Mouse (Mus musculus) liver, adult (tissue): Measurements from ENCODE around the gene Atp5h.

Source experiments
- GATA4 ChIP-seq: IDR thresholded peaks from 2 replicates; pipeline ENCODE4 v1.6.1; 2014; ENCODE audit warnings: mild to moderate bottlenecking, low read length; ENCODE audit not compliant: insufficient replicate concordance

Atp5h gene

DNA sequence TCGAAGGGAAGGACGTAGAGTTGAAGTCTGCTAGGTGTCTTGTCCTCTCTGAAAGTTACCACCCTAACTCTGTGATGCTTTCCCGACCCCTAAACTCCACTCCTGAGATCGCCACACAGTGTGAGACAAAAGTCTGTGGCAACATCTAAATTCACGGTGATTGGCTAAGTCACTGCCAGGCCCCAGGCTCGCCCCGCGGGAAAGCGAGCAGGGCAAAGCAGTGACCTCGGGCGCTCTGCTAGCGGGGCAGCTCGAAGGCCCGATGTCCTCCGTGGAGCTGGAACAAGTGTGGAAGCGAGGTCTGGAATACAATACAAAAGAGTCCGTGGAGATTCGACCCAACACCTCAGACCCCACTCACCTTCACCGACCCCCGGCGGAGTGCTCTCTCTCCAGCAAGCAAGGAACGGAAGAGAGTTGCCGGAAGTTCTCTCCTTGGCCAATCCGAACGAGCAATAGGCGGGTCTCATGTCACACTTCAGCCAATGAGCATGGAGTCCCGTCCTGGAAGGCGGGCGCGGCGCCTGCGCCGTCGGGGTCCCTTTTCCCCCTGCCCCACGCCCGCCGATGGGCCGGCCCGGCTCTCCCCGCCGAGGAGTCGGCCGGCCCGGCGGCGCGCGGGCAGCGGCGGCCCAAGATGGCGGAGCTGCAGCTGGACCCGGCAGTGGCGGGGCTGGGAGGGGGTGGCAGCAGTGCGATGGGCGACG lies at the start of gene Atp5h, which contains the start of gene Kctd2:
Gene Atp5h (minus strand): TSS at position 432 of the 707 bp plus-strand sequence.
Gene Kctd2 (plus strand): TSS at position 598 of the 707 bp plus-strand sequence.
- no peak; the same call in 1 of the 2 replicates for TF ChIP-seq GATA4

DNA sequence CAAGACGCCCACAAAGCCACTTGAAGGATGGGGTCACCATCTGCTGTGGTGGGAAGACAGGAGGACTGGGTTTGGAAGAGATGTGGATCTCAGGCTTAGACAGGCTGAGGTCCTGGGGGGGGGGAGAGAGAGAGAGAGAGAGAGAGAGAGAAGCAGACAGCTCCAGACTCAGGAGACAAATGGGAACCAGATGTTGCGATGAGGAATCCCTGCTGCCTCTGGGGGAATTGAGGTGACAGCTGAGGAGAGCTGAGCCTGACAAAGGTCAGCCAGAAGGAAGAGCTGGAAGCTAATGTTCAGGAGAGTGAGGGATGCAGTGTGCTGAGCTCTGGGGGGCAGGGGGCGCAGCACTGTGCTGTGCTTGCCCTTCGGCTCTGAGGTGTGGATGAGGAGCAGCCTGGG lies 47.5 kb upstream of the Atp5h start:
- TF ChIP-seq GATA4: no peak

DNA sequence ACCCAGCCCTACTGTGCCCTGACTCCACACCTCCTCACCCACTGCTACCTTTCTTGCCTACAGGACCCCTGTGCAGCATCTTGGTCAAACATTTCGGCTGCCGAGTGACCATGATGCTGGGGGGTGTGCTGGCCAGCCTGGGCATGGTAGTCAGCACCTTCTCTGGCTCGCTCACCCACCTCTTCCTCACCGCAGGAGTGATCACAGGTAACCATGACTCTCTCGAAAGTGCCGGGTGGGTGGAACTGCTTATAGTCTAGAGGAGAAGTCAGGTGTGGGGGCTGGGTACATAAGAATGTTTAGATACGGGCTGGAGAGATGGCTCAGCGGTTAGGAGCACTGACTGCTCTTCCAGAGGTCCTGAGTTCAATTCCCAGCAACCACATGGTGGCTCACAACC lies 45.1 kb upstream of the Atp5h start:
- TF ChIP-seq GATA4: no peak

DNA sequence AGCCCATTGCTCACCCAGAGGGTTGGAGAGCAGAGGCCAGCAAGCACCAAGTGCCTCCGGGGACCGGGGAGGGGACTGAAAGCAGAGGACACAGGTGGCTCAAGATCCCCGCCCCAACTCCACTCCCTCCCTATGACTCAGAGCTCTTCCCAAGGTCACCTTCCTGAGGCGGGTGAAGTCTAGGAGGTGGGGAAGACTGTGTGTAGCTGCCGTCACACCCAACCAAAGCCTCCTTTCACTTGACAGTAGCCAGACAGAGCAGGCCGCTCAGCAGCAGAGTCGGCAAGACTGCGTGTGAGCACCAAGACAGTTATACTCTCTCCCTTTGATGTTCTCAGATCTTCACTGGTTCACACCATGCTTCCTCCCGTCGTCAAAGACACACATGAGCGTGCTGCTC lies 43.6 kb upstream of the Atp5h start:
- TF ChIP-seq GATA4: no peak

DNA sequence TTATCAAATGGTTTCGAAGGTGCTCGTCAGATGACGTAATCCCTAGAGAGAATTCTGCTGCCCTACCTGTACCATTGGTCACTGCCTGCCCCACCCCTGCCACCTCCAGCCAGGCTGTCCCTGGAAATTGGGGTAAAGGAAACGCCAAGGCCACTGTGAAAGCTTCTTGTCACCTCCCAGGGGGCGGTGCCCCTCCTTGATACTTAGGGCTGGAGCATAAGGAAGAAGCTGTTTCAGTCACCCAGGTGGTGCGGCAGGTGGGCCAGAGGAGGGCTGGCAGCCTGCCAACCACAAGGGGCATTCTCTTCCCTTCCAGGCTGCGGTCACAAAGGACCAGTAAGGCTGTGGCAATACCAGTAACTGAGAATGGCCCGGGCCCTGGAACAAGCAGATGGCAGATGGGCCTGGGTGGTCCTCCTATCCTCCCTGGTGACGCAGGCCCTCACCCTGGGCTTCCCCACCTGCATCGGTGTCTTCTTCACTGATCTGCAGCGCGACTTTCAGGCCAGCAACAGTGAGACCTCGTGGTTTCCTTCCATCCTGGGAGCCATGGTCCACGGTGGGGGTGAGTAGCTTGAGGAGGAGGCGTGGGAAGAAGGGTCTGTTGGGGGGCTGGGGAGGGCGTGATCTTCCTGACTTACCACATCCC lies 42.6 kb upstream of the Atp5h start, which contains the start of gene Slc16a5:
Gene Slc16a5 (plus strand): TSS at position 232 of the 649 bp plus-strand sequence.
- no peak for TF ChIP-seq GATA4

DNA sequence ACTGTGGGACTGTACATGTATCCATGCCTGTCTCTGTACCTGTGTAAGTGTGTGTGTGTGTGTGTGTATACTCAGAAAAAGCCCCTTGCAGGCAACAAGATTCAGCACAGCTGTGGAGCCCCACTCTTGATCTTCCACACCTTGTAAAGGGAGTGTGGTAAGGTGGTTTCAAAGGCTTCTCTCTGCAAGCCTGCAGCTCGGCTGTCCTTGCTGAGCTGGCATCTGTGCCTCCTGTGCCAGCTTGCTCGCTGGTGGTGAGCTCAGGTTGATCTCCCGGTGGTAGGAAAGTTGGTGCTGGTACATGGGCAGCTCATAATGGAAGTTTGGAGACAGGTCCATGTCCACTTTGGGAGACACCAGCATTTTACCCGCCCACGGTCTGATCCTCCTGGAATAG lies 42.1 kb upstream of the Atp5h start:
- TF ChIP-seq GATA4: no peak

DNA sequence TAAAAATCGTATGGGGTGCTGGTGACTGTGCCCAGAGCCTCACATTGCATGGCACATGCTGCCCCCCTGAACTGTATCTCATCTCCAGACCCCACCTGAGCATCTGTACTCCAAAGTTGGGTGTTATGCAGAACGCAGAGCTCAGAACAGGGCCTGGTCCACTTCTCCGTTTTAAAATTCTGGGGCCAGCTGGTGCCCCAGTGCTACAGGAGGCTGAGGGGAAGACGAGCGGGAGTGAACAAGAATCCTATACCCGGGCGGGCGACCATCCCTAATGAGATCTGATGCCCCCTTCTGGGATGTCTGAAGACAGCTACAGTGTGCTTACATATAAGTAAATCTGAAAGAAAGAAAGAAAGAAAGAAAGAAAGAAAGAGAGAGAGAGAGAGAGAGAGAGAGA lies 41.2 kb upstream of the Atp5h start:
- no peak for TF ChIP-seq GATA4

DNA sequence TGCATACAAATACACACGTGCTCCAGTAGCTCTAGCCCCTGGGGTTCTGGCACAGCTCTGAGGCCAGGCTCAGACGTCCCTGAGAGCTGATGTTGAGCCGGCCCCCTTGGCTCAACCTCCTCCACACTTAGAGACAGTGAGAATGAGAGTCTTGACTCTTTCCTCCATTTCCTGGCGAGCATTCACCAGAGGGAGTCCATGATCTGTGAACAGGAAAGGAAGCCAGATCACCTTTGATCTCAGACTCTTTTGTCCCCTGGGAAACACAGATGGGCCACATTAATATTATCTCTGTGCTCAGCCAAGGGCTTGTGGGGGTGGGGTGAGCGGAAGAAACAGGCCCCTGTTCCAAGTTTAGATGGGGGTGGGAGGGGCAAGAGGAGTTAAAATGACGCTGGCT lies 37.6 kb upstream of the Atp5h start:
- TF ChIP-seq GATA4: peak; percentile 20; the same call in 1 of the 2 replicates

DNA sequence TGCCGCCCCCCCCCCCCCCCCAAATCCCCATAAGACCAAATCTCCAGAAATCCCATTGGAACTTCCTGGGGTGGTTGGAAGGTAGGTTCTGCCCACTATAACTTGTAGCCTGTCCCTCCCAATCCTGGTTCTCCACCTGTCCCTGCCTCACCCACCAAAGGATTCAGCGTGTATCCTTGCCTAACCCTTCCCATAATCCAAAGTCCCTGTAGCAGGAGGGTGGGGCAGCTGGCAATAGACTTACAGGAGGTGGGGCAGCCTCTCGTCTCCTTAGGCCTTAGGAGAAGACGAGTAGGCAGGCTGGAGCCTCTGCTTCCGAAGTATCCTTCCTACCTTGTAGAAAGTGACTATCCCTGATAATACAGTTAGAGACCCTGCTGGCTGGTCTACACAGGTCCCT lies 36.4 kb upstream of the Atp5h start:
- no peak for TF ChIP-seq GATA4

DNA sequence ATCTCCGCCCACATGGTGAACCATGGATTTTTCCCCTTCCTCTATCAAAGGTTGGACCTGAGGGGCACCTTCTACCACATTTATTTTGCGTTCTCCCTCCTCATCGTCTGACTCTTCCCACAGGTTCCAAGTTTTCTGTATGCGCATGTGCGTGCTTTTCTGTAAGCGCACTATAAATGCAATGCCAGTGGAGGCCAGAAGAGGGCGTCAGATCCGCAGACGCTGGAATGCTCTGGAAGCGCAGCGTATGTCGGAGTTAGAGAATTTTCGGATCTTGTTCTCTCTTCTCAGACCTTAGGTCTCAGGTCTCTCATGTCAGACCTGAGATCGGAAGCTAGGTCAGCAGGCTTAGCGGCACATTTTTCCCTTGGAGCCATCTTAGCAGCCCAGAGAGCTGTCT lies 35.9 kb upstream of the Atp5h start:
- no peak for TF ChIP-seq GATA4

DNA sequence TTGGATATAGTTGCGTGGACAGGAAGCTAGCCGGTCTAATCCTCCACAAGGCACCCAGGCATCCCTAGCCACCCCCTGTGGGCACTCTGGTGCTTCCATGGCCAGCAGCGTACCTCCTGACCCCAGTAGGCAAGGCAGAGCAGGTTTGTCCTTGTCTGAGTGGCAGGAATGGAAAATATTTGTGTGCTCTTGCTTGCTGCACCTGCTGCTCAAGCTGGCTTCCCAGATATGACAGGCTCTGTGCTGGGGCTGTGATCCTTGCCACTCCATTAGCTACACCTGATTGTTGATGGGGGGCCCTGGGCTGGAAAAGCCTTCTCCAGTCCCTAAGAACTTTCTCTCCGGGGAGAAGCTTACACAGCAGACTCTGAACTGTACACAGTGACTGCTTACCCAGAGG lies 33.5 kb upstream of the Atp5h start:
- no peak for TF ChIP-seq GATA4

DNA sequence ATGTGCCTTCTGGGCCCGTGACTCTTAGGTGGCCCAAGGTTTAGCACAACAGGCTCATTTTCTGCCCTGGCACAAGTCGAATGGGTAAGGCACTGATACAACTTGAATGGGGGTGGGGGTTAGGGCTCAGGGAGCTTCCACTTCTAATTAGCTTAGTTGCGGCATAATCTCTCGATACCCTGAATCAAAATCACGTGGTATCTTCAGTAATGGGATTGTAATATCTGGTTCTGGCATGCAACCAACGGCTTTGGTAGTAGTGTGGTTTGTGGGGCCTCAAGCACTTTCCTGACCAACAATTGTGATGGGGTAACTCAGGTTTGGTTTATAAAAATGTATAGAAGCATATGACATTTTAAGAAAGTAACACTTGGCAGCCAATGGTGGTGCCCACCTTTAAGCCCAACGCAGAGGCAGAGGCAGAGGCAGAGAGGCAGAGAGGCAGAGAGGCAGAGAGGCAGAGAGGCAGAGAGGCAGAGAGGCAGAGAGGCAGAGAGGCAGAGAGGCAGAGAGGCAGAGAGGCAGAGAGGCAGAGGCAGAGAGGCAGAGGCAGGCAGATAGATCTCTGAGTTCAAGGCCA lies 32.6 kb upstream of the Atp5h start:
- no peak for TF ChIP-seq GATA4

DNA sequence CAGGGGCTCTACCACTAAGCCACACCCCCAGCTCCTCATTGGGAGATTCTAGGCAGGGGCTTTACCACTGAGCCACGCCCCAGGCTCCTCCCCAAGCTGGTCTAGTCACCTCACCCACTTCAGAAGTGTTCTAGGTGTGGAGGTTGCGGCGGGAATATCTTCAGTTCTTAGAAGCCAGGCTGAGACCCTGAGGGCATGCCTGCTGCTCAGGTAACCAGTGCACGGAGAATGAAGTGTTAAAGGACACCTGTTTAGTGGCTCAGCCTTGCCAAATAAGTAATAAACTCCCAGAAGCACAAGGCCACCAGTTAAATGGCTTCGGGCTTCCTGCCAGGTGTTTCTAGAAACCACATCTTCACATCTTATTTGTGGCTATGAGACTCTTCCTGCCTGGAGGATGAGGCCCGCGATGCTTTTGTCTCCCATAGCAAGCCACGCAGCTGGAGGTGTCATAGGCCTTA lies 32.0 kb upstream of the Atp5h start:
- TF ChIP-seq GATA4: no peak

DNA sequence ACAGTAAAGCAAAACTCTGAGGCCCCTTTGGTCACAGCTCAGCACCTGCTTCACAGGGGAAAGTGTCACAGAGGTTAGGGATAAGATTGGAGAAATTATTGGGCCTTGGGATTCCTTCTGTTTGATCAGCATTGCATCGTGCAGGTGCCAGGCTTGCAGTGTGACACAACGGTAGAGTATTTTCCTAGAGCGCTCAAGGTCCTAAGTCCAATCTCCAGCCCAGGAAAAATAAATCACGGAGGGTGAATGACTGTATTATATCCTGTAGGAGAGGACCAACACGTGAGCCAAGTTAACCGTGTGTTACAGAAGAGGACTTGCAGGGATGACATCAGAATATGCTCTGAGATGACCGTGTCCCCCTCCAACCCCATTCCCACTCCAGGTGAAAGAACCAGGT lies 30.4 kb upstream of the Atp5h start:
- TF ChIP-seq GATA4: no peak

DNA sequence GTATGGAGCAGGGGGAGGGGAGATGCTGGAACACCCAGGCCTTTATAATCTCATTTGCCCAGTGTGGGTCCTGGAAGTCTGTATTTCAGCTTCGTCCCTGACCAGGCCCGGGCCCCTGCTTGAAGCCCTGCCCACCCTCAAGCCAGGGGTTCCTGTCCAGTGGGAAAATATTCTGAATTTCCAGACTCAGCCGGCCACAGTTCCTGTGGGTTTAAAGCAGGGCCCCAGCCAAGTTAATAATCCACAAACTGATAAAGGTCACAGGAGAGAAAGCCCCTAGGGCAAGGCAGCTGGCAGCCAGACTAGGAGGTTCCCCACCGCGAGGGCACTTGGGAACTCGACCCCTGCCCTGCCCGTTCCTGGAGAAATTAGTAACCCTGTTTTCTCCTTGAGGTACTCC lies 29.2 kb upstream of the Atp5h start:
- no peak for TF ChIP-seq GATA4

DNA sequence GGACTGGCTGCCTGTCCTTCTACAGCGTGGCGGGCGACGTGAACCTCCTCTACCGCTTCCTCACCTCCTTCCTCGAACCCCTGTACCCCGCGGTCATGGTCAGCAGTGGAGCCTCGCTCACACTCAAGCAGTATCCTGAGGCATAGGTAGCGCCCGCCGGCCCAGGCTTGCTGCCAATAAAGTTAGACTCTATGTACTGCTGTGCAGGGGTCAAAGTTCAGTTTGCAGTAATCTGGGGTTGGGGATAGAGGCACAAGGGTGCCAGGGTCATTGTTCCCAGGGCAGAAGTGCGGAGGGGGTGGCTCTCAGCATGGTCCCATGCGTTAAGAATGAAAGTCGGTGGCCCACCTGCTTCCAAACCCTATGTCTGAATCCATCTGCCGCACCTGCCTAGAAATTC lies 28.3 kb upstream of the Atp5h start:
- no peak for TF ChIP-seq GATA4
